In genomic region chr13:74356491-74356890, GRCm38 (mm10) we compare ENCODE assay signal across 24 mouse cellular contexts. TPM values are rescaled to one million over a fixed set of nuclear protein-coding genes. Genes with fewer than 3 reads are reported as not detected.
DNase-seq lines count a peak whose midpoint lies in the region.
"Had no signal": no experiment of that assay in that cellular context is flagged by ENCODE, and none has a peak within 500 bp of the region (broad histone marks: within the 10 kb centered on the region; RNA-seq: fewer than 3 reads in every experiment).

No protein-coding gene starts in this region.

- peak; percentile 27 to 42 for DNase-seq in frontal cortex, adult 2 months (ENCODE audit: extremely low spot score in 1 of 2, low spot score in 1 of 2)
- no peak for DNase-seq in frontal cortex, postnatal 25 days (ENCODE audit: low spot score in 2 of 2)
- DNase-seq in left cerebral cortex, adult 18-20 months (ENCODE audit: low spot score in 2 of 2) = peak; percentile 4 to 28
- no peak for DNase-seq in left cerebral cortex, adult 8-10 months (ENCODE audit: low spot score in 2 of 2)
- peak; percentile 13 for DNase-seq in R1 (ENCODE audit: low read depth, low spot score)
- peak; percentile 69 for DNase-seq in brain, adult 2 months (ENCODE audit: low read depth, low spot score)
- DNase-seq in embryo, embryonic 10 days (ENCODE audit: low spot score) = no peak
- no peak for DNase-seq in kidney, adult 8-10 months
- DNase-seq: adrenal gland, adult 8-10 months; adrenal gland, postnatal 14 days; adrenal gland, postnatal 36 days; cerebellum, adult 11 months; cerebellum, adult 18-20 months; cerebellum, adult 8-10 months; cerebellum, adult 9-11 months; cerebellum, postnatal 14 days; cerebellum, postnatal 36 days; forebrain, postnatal 0 days had no signal

RNA-seq across cellular contexts. Expression of gene Ccdc127, which starts 6.4 kb away (rescaled TPM):
- polyA plus RNA-seq in frontal cortex, adult 2 months (2012; rRNA removed) = 27.7 and 29.4 TPM in 2 replicates
- 10 to 100 TPM; 87.0 to 90.7 TPM for total RNA-seq in left cerebral cortex, adult 18-20 months (2021)
- total RNA-seq in left cerebral cortex, adult 8-10 months (2022) = 10 to 100 TPM; 78.1 to 94.3 (median 82.4) TPM

RNA-seq across cellular contexts. Expression of gene Sdha, which starts 6.4 kb away (rescaled TPM):
- 290 and 314 TPM in 2 replicates for polyA plus RNA-seq in frontal cortex, adult 2 months (2012; rRNA removed)
- 100 to 1,000 TPM; 350 to 353 TPM for total RNA-seq in left cerebral cortex, adult 18-20 months (2021)
- total RNA-seq in left cerebral cortex, adult 8-10 months (2022) = 100 to 1,000 TPM; 345 to 381 (median 357) TPM

RNA-seq across cellular contexts. Expression of gene Lrrc14b, which starts 7.3 kb away (rescaled TPM):
- polyA plus RNA-seq in frontal cortex, adult 2 months (2012; rRNA removed) = 0.21 and 0.34 TPM in 2 replicates
- under 1 TPM in 1 of 2 experiments, not detected in 1; 0.19 TPM for total RNA-seq in left cerebral cortex, adult 18-20 months (2021)
- under 1 TPM; 0.11 to 0.35 (median 0.19) TPM for total RNA-seq in left cerebral cortex, adult 8-10 months (2022)
- total RNA-seq: forebrain, postnatal 0 days had no signal
- polyA plus RNA-seq: activated CD4-positive, CD25-positive, alpha-beta regulatory T cell, adult 4 months; embryonic facial prominence, embryonic 10.5 days; embryonic facial prominence, embryonic 12.5 days; forebrain, embryonic 11.5 days; forebrain, embryonic 13.5 days; forebrain, embryonic 15.5 days; forebrain, postnatal 0 days had no signal

RNA-seq across cellular contexts. Expression of gene Zfp72, which starts 34.1 kb away (rescaled TPM):
- polyA plus RNA-seq in frontal cortex, adult 2 months (2012; rRNA removed) = 2.6 and 2.9 TPM in 2 replicates
- 1 to 10 TPM; 5.2 to 5.3 TPM for total RNA-seq in left cerebral cortex, adult 18-20 months (2021)
- total RNA-seq in left cerebral cortex, adult 8-10 months (2022) = 1 to 10 TPM; 4.1 to 6.2 (median 4.8) TPM

RNA-seq across cellular contexts. Expression of gene Pdcd6, which starts 39.1 kb away (rescaled TPM):
- 132 and 134 TPM in 2 replicates for polyA plus RNA-seq in frontal cortex, adult 2 months (2012; rRNA removed)
- total RNA-seq in left cerebral cortex, adult 18-20 months (2021) = 10 to 100 TPM; 79.6 to 79.7 TPM
- total RNA-seq in left cerebral cortex, adult 8-10 months (2022) = 10 to 100 TPM; 80.1 to 87.1 (median 82.4) TPM

Comparison
In these comparisons a context has a peak if more than half of its experiments do, and no peak if none do; other contexts are left out.
1. DNase-seq: peak in frontal cortex, adult 2 months (2 of 2), left cerebral cortex, adult 18-20 months (2 of 2), R1 (single experiment) and brain, adult 2 months (single experiment); none in frontal cortex, postnatal 25 days (0 of 2), left cerebral cortex, adult 8-10 months (0 of 2), embryo, embryonic 10 days (single experiment) and kidney, adult 8-10 months (0 of 2).